Mouse (Mus musculus) splenic B cell, adult 2 months (primary cell): ENCODE measurements at regions not wholly inside any gene's neighbourhood (a gene's known extent, or its start where the extent isn't known, plus 50 kb on each side); places are given as distances from the start of the nearest gene placed in this dataset.

Experiments used
- DNase-seq: peaks from one replicate; pipeline ENCODE4 v3.0.0-alpha.2; 2011; ENCODE audit warnings: low read depth, low spot score
- H3K27me3 ChIP-seq: 2 replicates; pipeline ENCODE4 v1.6.1; 2012; ENCODE audit warnings: mild to moderate bottlenecking, low read length, moderate library complexity, mixed read lengths; ENCODE audit not compliant: control insufficient read depth, poor library complexity, insufficient read depth, severe bottlenecking
- H3K36me3 ChIP-seq: 2 replicates; pipeline ENCODE4 v1.6.1; 2012; ENCODE audit warnings: mild to moderate bottlenecking, low read length, moderate library complexity, mixed read lengths; ENCODE audit not compliant: control insufficient read depth, poor library complexity, insufficient read depth, severe bottlenecking

GRCm38 (mm10) chr8:88454048-88454696 is 67.0 kb upstream of the Nkd1 start:
- DNase-seq = peak; percentile 11
- H3K27me3 ChIP-seq = peaks cover 2% of the 10 kb centered on the region
- H3K36me3 ChIP-seq = no peaks in the 10 kb centered on the region

DNA sequence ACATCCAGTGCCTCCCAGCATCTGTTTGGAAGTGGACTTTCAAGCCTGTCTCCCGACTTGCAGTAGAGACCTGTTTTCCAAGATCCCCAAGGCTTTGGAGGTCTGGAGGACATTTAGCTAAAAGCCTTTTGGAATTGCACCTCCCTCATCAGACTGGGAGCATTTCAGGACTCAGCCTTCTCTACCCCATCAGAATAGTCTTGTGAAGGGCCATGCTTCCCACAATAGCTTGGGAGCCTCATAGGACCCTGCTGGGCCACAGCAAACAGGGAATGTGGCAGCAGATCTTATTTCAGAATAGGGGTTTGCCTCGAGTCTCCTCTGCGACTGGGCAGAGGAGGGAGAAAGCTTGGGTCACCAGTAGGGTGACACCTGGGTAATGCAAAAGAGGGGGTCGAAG is 66.2 kb upstream of the Nkd1 start:
- Histone ChIP-seq H3K36me3 (no peaks in the 10 kb centered on the region), H3K27me3 (peaks cover 2% of the 10 kb centered on the region)
- DNase-seq = no peak

DNA sequence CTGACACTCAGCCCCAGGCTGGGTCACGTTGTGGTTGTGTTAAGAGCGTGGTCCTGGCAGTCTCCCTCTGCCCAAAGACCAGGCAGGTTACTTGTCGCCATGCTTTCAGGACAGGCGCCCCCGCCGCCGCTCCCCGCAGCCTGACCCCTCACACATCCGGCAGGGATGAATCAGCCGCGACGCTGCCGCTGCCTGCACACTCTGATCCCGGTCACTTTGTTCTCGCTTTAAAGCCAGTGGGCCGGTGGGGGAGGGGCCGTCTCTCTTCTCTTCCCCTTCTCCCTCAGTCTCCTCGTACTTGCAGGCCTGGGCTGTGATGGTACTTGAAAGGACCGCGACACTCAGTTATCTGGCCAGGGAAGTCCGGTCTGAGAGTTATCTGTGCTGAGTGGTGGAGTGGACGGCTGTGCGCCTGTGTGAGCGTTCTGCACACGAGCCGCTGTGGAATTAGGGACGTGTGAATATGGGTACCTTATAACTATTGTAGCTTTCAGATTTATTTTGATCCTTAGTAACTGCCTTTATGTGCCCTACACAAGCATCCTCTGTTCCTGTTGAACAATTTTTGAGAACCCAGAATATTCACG is 65.6 kb upstream of the Nkd1 start:
- no peak for DNase-seq
- Histone ChIP-seq H3K27me3 (peaks cover 2% of the 10 kb centered on the region), H3K36me3 (no peaks in the 10 kb centered on the region)

DNA sequence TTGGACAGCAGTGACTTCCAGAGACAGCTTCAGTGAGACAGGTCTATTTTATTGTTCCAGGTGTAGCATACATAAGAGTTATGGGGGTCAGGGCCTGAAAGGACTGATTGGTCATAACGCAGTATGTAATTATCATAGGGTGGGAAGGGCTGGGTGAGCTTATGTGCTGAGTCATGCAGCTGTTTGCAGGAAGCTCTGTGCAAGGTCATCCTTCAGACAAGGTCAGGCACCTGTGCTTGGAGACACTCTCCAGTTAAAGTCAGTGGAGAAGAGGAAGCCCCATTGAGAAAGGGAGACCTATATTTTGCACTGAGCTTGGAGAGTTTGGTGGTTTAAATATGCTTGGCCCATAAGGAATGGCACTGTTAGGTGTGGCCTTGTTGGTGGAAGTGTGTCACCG is 62.0 kb upstream of the Nkd1 start:
- DNase-seq = no peak
- Histone ChIP-seq H3K27me3 (no peaks in the 10 kb centered on the region), H3K36me3 (no peaks in the 10 kb centered on the region)

- Histone ChIP-seq H3K27me3 (no peaks in the 10 kb centered on the region), H3K36me3 (no peaks in the 10 kb centered on the region)
- no peak for DNase-seq
Measured at GRCm38 (mm10) chr8:88467756-88468155, 53.4 kb upstream of the Nkd1 start.

- DNase-seq = no peak
- Histone ChIP-seq H3K36me3 (no peaks in the 10 kb centered on the region), H3K27me3 (no peaks in the 10 kb centered on the region)
Measured at GRCm38 (mm10) chr8:88470931-88471455, 50.2 kb upstream of the Nkd1 start.
